ENCODE assay signal across 1 mouse cellular context in genomic region chr11:116198639-116199531, GRCm38 (mm10).
TF ChIP-seq lines count a peak whose summit lies in the region.

TSS of gene Ten1 (plus strand) at chr11:116198855.
TSS of gene Acox1 (minus strand) at chr11:116199045.

TF ChIP-seq in CH12.LX, 34 proteins besides CTCF, POLR2A, EP300 and RAD21 (continued from another document):
- TF ChIP-seq MYC (IDR thresholded peaks at IDR 0.05; ENCODE audit: low read depth, low read length) = no peak
- TF ChIP-seq NELFE (IDR thresholded peaks at IDR 0.05; ENCODE audit: low read depth, low read length) = peak; percentile 77
- TF ChIP-seq ZMIZ1 (IDR thresholded peaks at IDR 0.05; ENCODE audit: low read depth, low read length) = no peak; the same call in 1 of the 2 replicates
- no peak for TF ChIP-seq ZKSCAN1 (IDR thresholded peaks at IDR 0.05; ENCODE audit: borderline replicate concordance, low read depth, low read length)
- TF ChIP-seq UBTF (IDR thresholded peaks at IDR 0.05; ENCODE audit: low read depth, low read length) = no peak
- TF ChIP-seq MXI1 (IDR thresholded peaks at IDR 0.05; ENCODE audit: low read depth, low read length) = peak; percentile 93
- peak; percentile 80 for TF ChIP-seq MAX (IDR thresholded peaks at IDR 0.05; ENCODE audit: low read length)
- TF ChIP-seq ELF1 (IDR thresholded peaks at IDR 0.05; ENCODE audit: low read depth, low read length) = peak; percentile 81
- no peak for TF ChIP-seq SMC3 (IDR thresholded peaks at IDR 0.05; ENCODE audit: low read depth, low read length)
- TF ChIP-seq ZNF384 (IDR thresholded peaks at IDR 0.05; ENCODE audit: low read depth, low read length) = no peak; the same call in 1 of the 2 replicates
- TF ChIP-seq BHLHE40 (IDR thresholded peaks at IDR 0.05; ENCODE audit: low read depth, low read length) = peak; percentile 99
- no peak for TF ChIP-seq JUN (IDR thresholded peaks at IDR 0.05; ENCODE audit: insufficient read depth, low read depth, low read length)
- TF ChIP-seq SIN3A (IDR thresholded peaks at IDR 0.05; ENCODE audit: low read length) = peak; percentile 48
- TF ChIP-seq MEF2A (IDR thresholded peaks at IDR 0.05; ENCODE audit: borderline replicate concordance, low read depth, low read length) = peak; percentile 12; the same call in 1 of the 2 replicates
- TF ChIP-seq TCF12 (IDR thresholded peaks at IDR 0.05; ENCODE audit: low read depth, low read length) = peak; percentile 11
- no peak for TF ChIP-seq PAX5 (IDR thresholded peaks at IDR 0.05; ENCODE audit: low read length)
- TF ChIP-seq MAZ (IDR thresholded peaks at IDR 0.05; ENCODE audit: low read depth, low read length) = peak; percentile 88
- TF ChIP-seq USF1 (IDR thresholded peaks at IDR 0.05; ENCODE audit: low read depth, low read length) = peak; percentile 93
- peak; percentile 41; the same call in 1 of the 2 replicates for TF ChIP-seq IRF4 (IDR thresholded peaks at IDR 0.05; ENCODE audit: low read depth, low read length)
TF ChIP-seq in CH12.LX: peak in this region for 20.
